Mouse (Mus musculus): ENCODE results near the gene Mettl23. TPM values are rescaled to one million over a fixed set of nuclear protein-coding genes. Genes with fewer than 3 reads are reported as not detected.
A peak's percentile ranks its signal among the peaks of the same experiment; 100 is the strongest.
"Not testable (repeated sequence)": the region's sequence is repeated elsewhere in the genome, so short reads cannot be mapped to it uniquely, and the experiment has no call there.

Mettl23 gene
- total RNA-seq, 2 experiments from 2014 or later = 23.8 to 25.8 TPM

DNA sequence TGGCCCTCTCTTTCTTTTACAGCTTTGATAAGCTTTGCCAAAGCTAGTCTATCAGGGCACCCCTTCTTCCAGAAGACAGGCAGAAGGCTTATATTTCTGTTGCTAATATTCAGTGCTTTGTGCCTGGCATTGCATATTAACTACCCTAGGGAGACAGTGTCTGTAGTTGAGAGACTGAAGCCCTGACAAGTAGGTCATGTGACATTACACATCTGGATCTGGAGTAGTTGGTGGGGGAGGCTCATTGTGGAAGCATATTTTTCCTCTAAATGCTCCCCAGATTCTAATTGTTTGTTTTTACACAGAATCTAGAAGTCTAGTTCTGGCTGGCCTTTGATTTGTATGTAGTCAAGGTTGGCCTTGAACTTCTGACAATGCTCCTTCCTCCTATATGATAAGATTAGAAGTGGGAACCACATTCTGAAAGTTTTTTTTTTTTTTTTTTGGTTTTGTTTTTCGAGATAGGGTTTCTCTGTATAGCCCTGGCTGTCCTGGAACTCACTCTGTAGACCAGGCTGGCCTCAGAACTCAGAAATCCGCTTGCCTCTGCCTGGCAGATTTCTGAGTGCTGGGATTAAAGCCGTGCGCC, 3.6 kb downstream of the Mettl23 start:
- no peak for DNase-seq (ENCODE audit: low spot score in 2 of 2)

DNA sequence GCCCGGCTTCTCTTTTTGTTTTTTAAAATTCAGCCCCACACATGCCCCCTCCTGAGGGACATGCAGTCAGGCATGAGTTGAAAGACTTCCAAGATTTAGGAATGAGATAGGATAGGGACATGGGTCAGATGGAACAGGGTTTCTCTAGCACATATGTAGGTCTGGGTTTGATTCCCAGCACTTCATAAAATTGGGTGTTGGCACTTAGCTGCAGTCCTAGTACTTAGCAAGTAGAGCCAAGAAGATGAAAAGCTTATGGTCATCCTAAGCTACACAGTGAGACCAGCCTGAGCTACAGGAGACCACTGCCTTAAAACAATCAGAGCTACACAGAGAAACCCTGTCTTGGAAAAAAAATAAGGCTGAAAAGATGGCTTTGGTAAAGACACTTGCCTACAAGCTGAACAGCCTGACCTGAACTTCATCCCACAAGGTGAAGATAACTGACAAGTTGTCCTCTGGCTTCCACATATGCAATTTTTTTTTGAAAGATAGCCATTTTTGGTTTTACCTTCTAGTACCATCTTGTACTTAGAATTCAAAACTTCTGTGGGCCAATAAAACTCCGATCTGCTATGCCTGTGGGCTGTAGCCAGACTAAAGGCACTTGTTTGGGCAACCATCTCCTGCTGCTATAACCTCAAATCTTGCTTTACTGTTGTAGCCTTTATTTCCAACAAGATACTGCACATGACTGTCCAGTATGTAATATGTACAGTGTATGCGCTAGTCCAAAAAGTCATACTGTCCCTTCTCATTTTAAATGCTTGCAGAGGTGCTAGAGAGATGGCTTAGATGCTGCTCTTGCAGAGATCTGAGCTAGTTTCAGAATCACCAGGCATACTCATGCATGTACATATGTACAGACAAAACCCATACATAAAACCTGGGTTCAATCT, 4.4 kb downstream of the Mettl23 start:
- DNase-seq (ENCODE audit: low spot score in 2 of 2) = no peak

DNA sequence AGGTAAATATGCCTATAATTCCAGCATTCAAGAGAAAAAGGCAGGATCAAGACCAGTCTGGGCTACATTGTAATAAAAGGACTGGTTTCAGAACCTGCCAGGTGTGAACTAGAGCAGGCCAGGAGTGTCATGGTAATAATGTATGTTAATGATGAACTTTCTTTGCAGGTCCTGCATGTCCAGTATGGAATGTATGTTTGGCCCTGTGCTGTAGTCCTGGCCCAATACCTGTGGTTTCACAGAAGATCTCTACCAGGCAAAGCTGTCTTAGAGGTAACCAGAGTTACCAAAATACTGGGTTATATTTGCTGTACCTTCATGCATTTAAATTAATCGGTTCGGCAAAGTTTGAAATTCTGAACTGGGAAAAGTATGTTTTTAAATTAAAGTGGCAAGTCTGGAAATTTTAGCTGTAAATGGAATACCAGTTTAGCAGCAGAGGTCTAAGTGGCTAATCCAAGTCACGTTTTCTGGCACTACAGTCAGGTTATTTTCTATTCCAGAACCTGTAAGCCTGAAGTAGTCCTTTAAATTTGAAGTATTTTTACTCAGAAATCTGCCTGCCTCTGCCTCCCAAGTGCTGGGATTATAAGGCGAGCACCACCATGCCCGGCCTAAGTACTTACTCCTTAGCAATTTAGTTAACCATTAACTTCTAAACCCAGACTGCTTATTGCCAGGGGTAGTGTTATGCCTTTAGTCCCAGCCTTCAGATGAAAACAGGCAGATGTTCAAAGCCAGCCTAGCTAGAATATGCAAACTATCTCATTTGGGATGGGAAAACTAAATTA, 5.2 kb downstream of the Mettl23 start:
- no peak for DNase-seq (ENCODE audit: low spot score in 2 of 2)

DNA sequence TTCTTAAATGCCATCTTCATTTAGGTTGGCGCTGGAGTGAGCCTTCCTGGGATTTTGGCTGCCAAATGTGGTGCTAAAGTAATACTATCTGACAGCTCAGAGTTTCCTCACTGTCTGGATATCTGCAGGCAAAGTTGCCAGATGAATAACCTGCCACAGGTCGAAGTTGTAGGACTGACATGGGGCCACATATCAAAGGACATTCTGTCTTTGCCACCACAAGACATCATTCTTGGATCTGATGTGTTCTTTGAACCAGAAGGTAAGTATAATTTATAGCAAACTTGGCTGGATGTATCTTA, 5.8 kb downstream of the Mettl23 start:
- not testable (repeated sequence) for DNase-seq (ENCODE audit: low spot score in 2 of 2)

DNA sequence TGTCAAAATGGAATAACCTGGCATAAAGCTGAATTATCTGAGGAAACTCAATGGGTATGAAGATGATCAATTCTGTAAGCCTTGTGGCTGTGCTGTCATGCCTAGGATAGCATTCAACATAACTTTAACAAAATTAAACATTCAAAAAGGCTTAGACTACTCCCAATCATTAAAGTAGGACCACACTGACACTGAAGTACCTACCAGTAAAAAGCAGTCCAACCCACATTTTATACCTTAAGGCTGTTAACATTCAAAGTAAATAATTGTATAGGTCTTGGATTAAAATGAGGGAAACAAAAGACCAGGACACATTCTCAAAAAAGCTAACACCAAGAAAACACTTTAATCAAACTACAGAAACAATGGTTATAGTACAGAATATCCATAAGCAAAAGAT, 6.5 kb downstream of the Mettl23 start:
- DNase-seq (ENCODE audit: low spot score in 2 of 2) = no peak

DNA sequence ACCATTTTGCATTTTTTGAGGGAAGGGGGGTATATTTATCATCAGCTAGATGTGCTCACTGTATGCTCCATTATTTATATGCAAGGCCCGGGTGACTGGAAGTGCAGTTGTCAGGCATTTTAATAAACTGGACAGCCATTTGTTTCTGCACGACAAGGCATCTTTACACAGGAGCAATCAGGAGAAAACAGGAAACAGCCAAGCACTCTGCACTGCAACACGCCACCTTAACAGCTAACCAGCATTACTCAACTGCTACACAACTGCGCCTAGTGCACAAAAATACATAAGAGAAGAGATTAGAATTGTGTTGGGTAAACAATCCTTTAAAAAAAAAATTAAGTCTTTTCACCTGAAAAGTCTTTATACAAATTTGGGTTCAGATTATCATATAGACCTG, 7.0 kb downstream of the Mettl23 start:
- no peak for DNase-seq (ENCODE audit: low spot score in 2 of 2)

DNA sequence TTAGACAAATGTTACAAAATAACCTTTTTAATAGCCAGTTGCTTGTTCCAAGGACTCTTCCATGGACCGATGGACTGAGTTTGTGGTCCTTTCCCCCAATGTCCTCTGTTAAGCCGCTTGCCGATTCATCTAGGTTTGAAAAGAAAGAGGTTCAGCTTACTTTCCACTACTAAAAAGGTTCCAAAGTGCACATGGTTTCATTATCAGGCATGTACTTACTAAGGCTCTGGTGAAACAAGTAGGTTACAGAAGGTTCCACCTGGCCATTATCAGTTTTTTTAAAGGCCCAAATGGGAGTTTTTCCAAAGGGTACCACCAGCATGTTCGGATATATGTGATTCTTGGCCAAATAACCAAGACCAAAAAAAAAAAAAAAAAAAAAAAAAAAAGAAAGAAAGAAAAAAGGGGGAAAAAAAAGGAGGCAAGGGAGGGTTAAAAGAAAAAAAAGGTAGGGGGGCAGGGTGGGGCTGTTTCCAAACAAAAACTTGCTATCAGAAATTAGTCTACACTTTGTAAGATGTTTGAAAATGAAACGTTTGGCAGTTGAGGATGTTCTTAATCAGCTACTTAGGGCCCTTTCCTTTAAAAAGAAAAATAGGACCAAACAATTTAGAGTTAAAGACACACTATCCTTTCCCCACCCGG, 7.9 kb downstream of the Mettl23 start:
- no peak for DNase-seq (ENCODE audit: low spot score in 2 of 2)

DNA sequence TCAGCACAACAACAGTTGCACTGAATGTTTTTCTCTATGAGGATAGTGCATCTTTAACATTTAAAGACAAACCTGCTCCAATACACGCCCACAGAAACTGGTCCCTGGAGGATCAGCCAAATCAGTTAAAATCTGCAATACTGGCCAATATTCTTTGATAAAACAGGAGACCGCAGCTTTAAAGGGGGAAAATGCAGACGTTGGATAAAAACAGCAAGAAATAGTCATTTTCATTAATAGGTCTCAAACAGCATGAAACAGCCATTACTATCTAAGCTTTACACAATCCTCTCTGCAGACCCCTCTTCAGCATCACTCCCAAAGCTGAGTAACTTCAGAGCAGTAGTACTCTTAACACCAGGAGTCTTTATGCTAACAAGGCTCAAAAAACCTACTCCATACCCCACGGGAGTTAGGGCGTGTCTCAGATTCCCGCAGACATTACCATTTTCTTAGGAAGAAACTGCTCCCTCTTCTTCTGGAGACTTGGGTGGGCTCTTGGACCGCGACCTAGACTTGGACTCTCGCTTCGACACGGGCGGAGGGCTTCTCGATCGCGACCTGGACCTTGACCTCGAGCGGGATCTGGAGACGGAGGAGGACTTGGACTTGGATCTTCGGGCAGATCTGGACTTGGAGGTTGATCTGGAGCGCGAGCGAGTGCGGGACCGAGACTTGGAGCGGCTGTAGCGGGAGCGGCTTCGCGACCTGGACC, 8.7 kb downstream of the Mettl23 start:
- no peak for DNase-seq (ENCODE audit: low spot score in 2 of 2)

DNA sequence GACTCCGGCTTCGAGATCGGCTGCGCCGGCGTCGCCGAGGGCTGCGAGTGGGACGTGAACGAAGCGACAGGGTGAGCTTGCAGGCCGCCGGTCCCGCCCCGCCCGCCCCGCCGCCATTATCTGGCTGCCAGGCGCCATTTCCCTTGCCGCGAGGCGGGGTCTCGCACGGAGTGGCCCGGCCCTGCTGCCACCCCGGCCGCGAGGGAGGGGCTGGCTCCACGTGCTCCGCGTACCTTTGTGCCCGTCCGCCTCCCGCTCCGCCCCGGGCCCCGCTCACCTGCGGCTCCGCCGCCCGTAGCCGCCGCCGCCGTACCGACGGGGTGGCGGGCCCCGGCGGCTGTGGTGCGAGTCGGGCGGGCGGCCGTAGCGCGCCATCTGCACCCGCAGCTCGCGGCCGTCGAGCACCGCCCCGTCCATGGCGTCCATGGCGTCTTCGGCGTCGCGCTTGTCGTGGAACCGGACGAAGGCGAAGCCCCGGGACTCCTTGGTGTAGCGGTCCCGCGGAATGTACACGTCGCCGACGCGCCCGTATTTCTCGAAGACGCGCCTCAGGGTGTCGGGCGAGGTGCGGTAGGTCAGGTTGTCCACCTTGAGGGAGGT, 9.3 kb downstream of the Mettl23 start, which contains the start of gene Mfsd11:
TSS of gene Mfsd11 (plus strand) at position 150 of the 600 bp plus-strand sequence.
- DNase-seq (ENCODE audit: low spot score in 2 of 2) = peak; percentile 67 to 76

DNA sequence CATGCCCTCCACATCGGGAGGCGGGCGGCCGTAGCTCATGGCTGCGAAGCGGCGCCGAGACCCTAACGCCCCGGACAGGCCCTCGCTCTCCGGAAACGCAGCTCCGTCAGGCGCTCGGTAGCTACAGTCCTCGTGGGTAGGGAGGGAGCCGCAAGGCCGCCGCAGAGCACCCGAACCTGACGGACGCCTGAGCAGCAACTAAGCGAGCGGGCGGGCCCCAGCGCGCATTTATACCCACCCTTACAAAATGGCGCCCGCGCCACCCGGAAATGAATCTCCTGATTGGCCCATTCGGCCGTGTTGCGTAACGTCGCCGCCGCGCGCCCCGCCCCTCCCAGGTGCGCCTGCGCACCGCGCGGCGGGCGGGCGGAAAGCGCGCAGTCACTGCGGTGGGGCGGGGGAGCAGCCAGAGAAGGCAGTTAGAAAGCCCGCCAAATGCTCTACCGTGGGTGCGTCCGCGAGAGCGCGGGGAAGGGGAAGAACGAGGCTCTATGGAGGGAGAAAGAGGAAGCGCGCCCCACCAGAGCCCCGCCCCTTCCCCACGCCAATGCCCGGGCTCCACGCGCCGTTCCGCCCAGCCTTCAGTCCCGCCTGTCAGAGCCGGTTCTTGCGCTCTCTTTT, 9.9 kb downstream of the Mettl23 start, which contains the start of gene Srsf2:
TSS of gene Srsf2 (minus strand) at position 204 of the 621 bp plus-strand sequence.
- DNase-seq (ENCODE audit: low spot score in 2 of 2) = peak; percentile 94 to 97

DNA sequence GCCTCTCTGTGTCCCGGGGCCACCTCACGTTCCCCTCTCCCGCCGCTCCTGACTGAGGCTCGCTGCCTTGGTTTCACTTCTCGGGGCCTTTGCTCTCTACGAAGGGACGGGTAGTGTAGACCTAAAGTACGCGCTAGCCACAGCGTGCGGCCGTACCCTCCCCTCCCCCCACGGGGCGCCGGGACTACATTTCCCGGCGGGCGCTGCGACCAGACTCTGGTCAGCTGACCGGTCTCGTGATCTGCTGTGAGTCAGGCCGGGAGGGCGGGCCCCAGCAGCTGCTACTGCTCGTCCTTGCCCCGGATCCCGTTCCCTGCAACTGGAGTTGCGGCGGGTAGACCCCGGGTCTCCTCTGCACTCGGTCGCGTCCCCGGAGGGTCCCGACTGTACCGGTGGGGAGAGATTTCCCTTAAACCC, 10.4 kb downstream of the Mettl23 start:
- DNase-seq (ENCODE audit: low spot score in 2 of 2) = peak; percentile 98

DNA sequence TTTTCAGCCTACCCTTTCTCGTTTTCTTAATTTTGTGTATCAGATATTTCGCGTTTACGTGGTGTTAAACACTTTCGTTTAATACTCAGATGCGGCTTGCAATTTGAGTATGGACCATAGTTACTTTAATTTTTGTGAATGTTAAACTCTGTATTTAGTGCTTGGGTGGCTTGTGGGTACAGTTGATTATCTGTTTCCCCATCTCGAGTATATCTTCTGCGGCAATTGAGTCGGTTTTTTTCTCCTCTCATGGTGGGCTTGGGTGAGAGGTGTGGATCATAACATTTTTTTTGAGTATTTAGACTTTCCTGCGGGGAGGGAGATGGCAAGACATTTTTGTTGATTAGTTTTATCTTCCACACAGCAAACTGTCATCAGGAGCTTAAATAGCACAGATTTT, 11.2 kb downstream of the Mettl23 start:
- DNase-seq (ENCODE audit: low spot score in 2 of 2) = no peak

DNA sequence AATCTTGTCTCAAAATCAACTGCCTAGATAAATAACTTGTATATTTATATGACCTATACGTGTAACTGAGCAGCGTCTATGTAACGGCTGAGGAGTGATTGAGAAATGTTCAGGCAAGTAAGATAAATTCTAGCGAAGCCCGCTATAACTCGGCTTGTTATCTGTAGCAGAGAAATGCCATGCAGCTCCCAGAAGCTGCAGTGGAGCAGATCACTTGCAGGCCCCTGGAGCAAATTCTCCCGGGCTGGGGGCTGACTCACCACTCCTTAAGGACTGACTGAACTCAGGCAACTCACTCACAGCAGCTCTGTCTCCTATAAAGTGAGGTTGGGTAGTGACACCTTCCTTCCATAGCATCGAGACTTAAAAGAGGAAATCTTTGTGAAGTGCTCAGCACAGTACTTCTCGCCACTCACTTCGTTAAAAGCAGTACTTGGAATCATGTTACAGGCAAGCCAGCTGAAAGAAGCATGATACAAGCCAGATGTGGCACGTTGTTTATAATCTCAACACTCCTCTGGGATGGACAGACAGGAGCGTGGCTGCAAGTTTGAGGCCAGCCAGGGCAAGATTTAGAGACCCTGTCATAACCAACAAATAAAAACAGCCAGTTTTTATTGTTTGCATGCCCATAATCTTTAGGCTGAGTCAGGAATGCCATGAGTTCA, 14.2 kb downstream of the Mettl23 start:
- DNase-seq (ENCODE audit: low spot score in 2 of 2) = no peak

DNA sequence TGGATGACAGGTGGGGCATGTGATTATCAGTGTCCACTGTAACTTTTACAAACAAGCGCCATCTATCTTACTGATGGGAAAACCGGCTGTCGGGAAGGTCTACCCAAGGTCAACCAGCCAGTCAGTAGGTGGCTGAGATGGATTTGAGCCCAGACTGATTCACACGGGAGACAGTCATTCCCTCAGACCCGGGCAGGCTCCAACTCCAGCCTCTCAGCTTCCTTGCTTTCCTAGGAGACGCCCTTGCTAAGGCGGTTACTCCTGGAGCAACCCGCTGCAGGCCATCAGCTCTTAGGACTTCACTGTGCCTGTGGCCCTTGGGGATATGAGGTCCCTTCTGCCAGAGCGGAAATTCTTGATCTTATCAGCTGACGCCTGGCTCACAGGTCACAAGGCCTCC, 21.4 kb downstream of the Mettl23 start:
- no peak for DNase-seq (ENCODE audit: low spot score in 2 of 2)

DNA sequence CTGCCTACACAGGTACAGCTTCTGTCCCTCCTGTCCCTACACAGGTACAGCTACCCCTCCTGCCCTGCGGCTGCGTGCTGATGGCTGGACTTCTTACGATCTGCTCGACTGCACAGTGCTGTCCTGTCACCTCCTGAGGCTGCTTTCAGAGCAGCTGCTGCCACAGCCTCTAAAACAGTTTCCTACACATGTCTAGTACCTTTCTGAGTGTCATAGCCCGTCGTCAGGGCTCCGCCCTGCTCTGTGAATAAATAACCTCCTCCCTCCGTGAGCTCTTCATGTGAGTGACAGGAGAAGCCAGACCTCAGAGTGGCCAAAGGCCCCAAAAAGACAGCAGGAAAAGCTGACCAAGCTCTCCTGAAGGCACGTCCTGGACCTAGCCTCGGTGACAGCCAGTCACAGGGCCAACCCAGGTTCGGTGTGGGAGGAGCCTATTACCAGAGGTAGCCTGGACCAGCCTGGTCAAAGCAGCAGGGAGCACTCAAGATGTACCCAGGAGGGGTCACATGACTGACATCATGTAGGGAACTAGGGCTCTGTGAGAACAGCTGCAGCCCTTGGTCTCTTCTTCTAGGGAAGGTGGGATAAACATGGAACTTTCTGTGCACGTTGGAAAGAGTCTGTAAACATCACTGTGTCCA, 23.0 kb downstream of the Mettl23 start:
- DNase-seq (ENCODE audit: low spot score in 2 of 2) = no peak

DNA sequence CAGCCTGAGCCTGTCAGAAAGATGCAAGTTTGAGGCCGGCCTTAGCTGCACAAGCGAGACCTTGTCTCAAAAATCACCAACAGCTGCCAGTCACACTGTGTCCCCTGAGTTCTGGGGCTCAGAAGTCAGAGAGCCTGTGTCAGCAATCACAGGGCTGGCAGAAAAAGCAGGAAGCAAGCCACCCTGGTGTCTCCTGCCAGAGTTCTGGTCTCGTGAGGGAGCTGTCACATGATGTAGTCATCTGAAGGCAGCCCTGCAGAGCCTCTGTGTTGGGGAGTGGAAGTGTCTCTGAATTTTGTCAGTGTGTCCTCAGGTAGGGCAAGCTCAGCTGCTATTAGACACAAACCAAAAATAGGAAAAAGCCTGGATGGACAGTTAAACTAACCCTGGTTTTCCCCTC, 25.1 kb downstream of the Mettl23 start:
- DNase-seq (ENCODE audit: low spot score in 2 of 2) = no peak

DNA sequence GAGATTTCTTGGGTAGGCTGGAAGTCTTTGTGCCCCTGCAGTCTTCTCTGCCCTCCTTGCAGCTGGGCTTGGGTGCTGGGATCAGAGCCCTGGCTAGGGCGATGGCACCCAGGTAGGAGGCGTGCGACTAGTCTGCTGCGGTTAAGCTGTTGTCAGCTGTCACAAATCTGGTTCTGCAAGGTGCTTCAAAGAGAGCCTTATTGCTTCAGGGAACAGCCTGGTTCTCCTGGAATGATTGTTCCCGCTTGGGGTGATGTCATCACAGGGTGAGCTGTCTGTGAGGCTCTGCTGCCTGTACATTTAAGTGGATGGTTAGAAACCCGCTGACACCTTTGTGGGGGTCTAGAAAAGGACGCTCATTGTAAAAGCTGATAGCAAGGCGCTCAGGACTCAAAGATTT, 26.1 kb downstream of the Mettl23 start:
- DNase-seq (ENCODE audit: low spot score in 2 of 2) = no peak

DNA sequence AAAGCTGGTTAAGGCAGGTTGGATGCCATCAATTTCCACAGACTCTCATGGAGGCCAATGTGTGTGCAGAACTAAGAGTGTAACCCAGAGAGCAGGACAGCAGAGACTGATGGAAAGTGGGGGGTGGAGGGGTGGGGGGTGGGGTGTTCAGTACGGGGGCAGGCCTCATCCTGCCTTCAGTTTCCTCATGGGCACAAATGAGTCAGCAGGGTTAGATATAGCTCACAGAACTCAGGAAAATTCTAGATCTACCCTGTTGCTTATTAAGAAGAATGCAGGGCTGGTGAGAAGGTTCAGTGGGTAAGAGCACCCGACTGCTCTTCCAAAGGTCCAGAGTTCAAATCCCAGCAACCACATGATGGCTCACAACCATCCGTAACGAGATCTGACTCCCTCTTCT, 26.6 kb downstream of the Mettl23 start:
- DNase-seq (ENCODE audit: low spot score in 2 of 2) = no peak

DNA sequence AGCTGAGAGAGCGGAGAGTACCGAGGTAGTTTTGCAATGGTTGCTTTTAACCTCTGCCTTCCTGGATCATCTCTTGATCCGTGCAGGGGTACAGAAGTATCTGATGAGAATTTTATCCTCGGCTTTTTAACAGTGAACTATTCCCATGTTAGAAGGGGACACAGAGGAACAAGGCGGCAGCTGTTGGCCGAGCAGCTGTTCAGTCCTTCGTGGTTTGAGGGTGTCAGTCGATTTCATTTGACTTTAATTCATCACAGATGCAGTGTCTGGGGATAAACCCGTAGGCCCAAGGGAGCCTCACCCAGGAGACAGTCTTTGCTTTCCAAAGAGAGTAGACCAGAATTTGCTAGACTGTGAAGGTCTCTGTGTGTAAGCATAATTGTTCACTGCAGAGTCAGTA, 28.5 kb downstream of the Mettl23 start:
- DNase-seq (ENCODE audit: low spot score in 2 of 2) = no peak
